Mouse (Mus musculus): ENCODE measurements around the gene Runx1. TPM values are rescaled to one million over a fixed set of nuclear protein-coding genes. Genes with fewer than 3 reads are reported as not detected.

Gene Runx1
- polyA plus RNA-seq, 1 experiment from 2014 or later: 0.94 TPM

DNA sequence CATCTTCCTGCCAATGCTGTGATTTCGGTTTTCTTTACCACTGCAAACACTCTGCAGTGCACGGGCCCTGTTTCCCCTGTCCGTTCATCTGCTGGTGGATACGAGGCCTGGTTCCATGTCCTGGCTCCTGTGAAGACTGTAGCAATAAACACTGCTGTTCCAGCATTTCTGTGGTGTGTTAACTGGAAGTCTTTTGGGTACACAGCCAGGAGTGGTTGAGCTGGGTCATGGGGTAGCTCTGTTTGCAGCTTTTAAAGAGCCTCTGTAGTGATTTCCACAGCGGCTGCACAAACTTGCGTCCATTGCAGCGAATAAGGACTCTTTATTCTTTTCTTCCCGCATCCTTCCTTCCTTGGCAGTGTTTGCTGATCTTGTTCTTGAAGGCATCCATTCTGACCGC is 248.6 kb downstream of the Runx1 start:
- no peak for ATAC-seq
- H3K9ac ChIP-seq (ENCODE audit: low read depth, low read length): no peak overlapping the region
- no peaks in the 10 kb centered on the region for H3K9me3 ChIP-seq (ENCODE audit: control insufficient read depth, low read length)
- H3K27me3 ChIP-seq (replicated peaks; ENCODE audit: control insufficient read depth, insufficient read depth, low read length): no peaks in the 10 kb centered on the region
- H3K36me3 ChIP-seq (ENCODE audit: control insufficient read depth, insufficient read depth, low read length): no peaks in the 10 kb centered on the region
- H3K4me3 ChIP-seq (ENCODE audit: low read length): no peak overlapping the region
- 87% methylated on average over 9 of the region's 9 CpGs for WGBS
- H3K4me2 ChIP-seq (ENCODE audit: low read length): no peak overlapping the region
- H3K4me1 ChIP-seq (ENCODE audit: control insufficient read depth, insufficient read depth, low read depth, low read length): no peaks in the 10 kb centered on the region
- no peak overlapping the region for H3K27ac ChIP-seq (ENCODE audit: low read depth, low read length)

DNA sequence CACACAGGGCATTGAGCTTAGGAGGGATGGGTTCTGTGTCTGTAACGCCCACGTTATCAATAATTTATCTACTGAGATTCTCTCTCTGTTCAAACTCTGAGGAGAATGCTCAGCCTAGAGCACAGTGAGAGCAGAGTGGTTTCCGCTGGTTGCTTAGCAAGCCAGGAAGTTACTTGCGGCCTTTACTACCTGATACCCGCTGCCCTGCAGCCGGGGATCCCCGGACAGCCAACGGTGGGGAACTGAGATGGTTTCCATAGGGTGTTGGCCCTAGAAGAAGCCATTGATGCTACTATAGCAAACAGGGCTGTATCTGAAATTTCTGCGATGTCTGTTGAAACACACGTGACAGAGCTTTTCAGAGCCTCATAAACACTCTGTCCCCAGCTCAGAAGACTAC is 250.2 kb downstream of the Runx1 start:
- Histone ChIP-seq H3K27me3 (replicated peaks; ENCODE audit: control insufficient read depth, insufficient read depth, low read length) (no peaks in the 10 kb centered on the region), H3K4me2 (ENCODE audit: low read length) (no peak overlapping the region), H3K4me3 (ENCODE audit: low read length) (no peak overlapping the region), H3K9me3 (ENCODE audit: control insufficient read depth, low read length) (no peaks in the 10 kb centered on the region; the same call in none of the 2 replicates), H3K4me1 (ENCODE audit: control insufficient read depth, insufficient read depth, low read depth, low read length) (no peaks in the 10 kb centered on the region), H3K9ac (ENCODE audit: low read depth, low read length) (no peak overlapping the region), H3K27ac (ENCODE audit: low read depth, low read length) (no peak overlapping the region), H3K36me3 (ENCODE audit: control insufficient read depth, insufficient read depth, low read length) (no peaks in the 10 kb centered on the region)
- no peak for ATAC-seq
- WGBS: 86% methylated on average over 10 of the region's 10 CpGs

DNA sequence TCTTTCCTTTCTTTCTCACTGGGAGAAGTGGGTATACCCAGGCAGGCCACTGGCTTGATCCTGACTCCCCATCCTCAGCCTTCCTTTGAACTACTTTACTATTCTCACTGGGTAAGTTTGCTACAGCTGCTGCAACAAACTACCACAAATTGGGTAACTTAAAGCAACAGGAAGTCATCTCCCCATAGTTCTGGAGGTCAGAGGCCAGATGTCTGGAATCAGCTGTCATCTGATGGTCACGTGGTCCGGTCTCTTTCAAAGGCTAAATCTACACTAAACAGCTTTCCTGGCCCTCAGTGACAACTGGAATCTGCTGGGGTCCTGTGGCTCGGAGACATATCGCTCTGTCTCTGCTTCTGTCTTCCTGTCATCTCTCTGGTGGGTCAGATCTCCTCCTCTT is 252.8 kb downstream of the Runx1 start:
- Histone ChIP-seq H3K9ac (ENCODE audit: low read depth, low read length) (no peak overlapping the region), H3K27ac (ENCODE audit: low read depth, low read length) (no peak overlapping the region), H3K4me3 (ENCODE audit: low read length) (no peak overlapping the region), H3K4me1 (ENCODE audit: control insufficient read depth, insufficient read depth, low read depth, low read length) (no peaks in the 10 kb centered on the region), H3K36me3 (ENCODE audit: control insufficient read depth, insufficient read depth, low read length) (no peaks in the 10 kb centered on the region), H3K9me3 (ENCODE audit: control insufficient read depth, low read length) (no peaks in the 10 kb centered on the region; the same call in none of the 2 replicates), H3K4me2 (ENCODE audit: low read length) (no peak overlapping the region), H3K27me3 (replicated peaks; ENCODE audit: control insufficient read depth, insufficient read depth, low read length) (no peaks in the 10 kb centered on the region)
- ATAC-seq: no peak
- 86% methylated on average over 4 of the region's 4 CpGs for WGBS

DNA sequence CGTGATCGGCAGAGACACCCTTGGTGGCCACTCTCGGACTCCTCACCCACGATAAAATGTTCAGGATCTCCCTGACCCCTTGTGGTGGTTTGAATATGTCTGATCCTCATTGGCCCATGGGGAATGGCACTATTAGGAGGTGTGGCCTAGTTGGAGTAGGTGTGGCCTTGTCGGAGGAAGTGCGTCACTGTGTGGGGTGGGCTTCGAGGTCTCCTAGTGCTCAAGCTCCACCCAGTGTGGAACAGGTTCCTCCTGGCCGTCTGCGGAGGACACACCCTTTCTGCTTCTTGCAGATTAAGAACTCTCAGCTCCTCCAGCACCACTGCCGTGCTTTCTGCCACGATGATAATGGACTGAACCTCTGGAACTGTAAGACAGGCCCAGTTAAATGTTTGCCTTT is 254.7 kb downstream of the Runx1 start:
- Histone ChIP-seq H3K27ac (ENCODE audit: low read depth, low read length) (no peak overlapping the region), H3K9ac (ENCODE audit: low read depth, low read length) (no peak overlapping the region), H3K4me1 (ENCODE audit: control insufficient read depth, insufficient read depth, low read depth, low read length) (no peaks in the 10 kb centered on the region), H3K27me3 (replicated peaks; ENCODE audit: control insufficient read depth, insufficient read depth, low read length) (no peaks in the 10 kb centered on the region), H3K4me3 (ENCODE audit: low read length) (no peak overlapping the region), H3K9me3 (ENCODE audit: control insufficient read depth, low read length) (no peaks in the 10 kb centered on the region; the same call in none of the 2 replicates), H3K4me2 (ENCODE audit: low read length) (no peak overlapping the region), H3K36me3 (ENCODE audit: control insufficient read depth, insufficient read depth, low read length) (no peaks in the 10 kb centered on the region)
- 92% methylated on average over 11 of the region's 11 CpGs for WGBS
- ATAC-seq: no peak

DNA sequence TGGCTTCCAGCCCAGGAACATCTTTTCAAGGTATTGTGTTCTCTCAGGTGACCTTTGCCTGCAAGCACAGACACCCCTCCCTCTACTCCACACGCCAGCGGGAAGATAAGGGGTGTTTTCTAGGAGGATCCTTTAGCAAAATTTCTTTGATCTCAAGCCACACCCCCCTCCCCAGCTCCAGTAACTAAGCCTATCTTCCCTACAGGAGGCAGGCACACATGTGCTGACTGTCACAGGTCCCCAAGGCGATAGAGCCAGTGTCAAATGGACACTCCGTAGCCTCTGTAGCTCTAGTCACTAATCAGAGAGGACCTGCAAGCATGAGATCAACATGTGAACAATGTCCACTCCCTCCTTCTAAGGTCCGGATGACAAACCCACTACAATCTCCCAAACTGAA is 259.8 kb downstream of the Runx1 start:
- Histone ChIP-seq H3K4me1 (ENCODE audit: control insufficient read depth, insufficient read depth, low read depth, low read length) (no peaks in the 10 kb centered on the region), H3K4me3 (ENCODE audit: low read length) (no peak overlapping the region), H3K36me3 (ENCODE audit: control insufficient read depth, insufficient read depth, low read length) (no peaks in the 10 kb centered on the region), H3K27me3 (replicated peaks; ENCODE audit: control insufficient read depth, insufficient read depth, low read length) (no peaks in the 10 kb centered on the region), H3K27ac (ENCODE audit: low read depth, low read length) (no peak overlapping the region), H3K9me3 (ENCODE audit: control insufficient read depth, low read length) (no peaks in the 10 kb centered on the region; the same call in 1 of the 2 replicates), H3K4me2 (ENCODE audit: low read length) (no peak overlapping the region), H3K9ac (ENCODE audit: low read depth, low read length) (no peak overlapping the region)
- 49% methylated on average over 5 of the region's 5 CpGs for WGBS
- no peak for ATAC-seq

DNA sequence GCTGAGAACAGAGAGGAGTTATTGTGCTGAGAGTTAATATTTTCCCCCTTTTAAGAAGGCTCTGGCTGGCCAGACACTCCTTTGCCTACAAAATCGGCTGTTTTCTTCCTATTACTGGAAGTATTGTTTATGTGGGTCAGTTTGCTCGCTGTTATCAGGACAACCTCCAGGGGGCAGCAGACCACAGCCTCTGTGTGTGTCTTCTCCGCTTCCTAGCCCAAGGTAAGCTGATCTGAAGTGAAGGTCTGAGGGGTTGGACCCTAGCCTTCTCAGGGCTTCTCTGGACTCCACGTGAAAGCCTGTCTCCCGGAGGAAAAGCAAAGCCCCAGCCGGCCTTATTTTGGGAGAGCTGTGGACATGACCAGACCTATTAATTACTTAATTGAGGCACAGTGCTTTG is 260.2 kb downstream of the Runx1 start:
- no peak overlapping the region for H3K4me2 ChIP-seq (ENCODE audit: low read length)
- H3K9me3 ChIP-seq (ENCODE audit: control insufficient read depth, low read length): no peaks in the 10 kb centered on the region
- H3K36me3 ChIP-seq (ENCODE audit: control insufficient read depth, insufficient read depth, low read length): no peaks in the 10 kb centered on the region
- ATAC-seq: no peak
- no peaks in the 10 kb centered on the region for H3K27me3 ChIP-seq (replicated peaks; ENCODE audit: control insufficient read depth, insufficient read depth, low read length)
- no peaks in the 10 kb centered on the region for H3K4me1 ChIP-seq (ENCODE audit: control insufficient read depth, insufficient read depth, low read depth, low read length)
- H3K9ac ChIP-seq (ENCODE audit: low read depth, low read length): no peak overlapping the region
- no peak overlapping the region for H3K4me3 ChIP-seq (ENCODE audit: low read length)
- H3K27ac ChIP-seq (ENCODE audit: low read depth, low read length): no peak overlapping the region
- WGBS: 2% methylated on average over 6 of the region's 6 CpGs

DNA sequence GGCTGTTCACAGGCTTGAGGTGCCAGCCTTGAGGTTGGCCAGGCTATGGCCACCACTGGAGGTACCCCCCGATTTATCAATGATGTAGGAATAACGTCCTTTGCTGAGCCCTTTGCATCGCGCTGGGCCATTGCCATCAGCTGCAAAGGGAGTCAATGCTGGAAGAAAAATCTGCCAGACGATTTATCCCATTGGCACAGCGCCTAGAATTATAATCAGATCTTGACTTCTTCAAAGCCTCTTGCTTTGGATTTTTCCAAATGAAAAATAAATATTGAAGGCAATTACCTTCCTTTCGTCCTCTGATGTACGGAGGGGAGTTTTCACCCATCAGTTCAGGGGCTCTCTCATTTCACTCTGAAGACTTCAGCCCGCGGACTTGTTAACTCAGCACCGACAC is 260.7 kb downstream of the Runx1 start:
- H3K9ac ChIP-seq (ENCODE audit: low read depth, low read length): no peak overlapping the region
- H3K27me3 ChIP-seq (replicated peaks; ENCODE audit: control insufficient read depth, insufficient read depth, low read length): no peaks in the 10 kb centered on the region
- H3K4me3 ChIP-seq (ENCODE audit: low read length): no peak overlapping the region
- no peak overlapping the region for H3K27ac ChIP-seq (ENCODE audit: low read depth, low read length)
- no peak overlapping the region for H3K4me2 ChIP-seq (ENCODE audit: low read length)
- no peaks in the 10 kb centered on the region for H3K4me1 ChIP-seq (ENCODE audit: control insufficient read depth, insufficient read depth, low read depth, low read length)
- no peaks in the 10 kb centered on the region for H3K9me3 ChIP-seq (ENCODE audit: control insufficient read depth, low read length)
- ATAC-seq: no peak
- H3K36me3 ChIP-seq (ENCODE audit: control insufficient read depth, insufficient read depth, low read length): no peaks in the 10 kb centered on the region
- 67% methylated on average over 11 of the region's 11 CpGs for WGBS

DNA sequence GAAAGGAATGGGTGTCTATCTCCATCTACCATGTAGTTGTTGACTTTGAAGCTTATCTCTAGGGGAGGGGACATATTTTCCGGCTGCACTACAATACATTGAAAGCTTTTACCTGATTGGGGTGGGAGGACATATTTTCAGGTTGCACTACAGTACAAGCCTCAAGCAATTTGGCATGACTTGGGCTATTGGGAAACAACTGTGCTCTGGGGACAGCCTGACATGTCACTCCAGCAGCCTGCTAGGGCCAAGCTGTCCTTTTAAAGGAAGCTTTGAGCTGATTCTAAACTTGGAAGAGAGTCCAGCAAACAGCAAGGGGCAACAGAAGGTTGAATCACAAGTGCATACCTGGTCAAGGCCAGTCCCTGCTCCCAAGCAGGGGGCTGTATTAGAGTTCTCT is 270.9 kb downstream of the Runx1 start:
- no peaks in the 10 kb centered on the region for H3K36me3 ChIP-seq (ENCODE audit: control insufficient read depth, insufficient read depth, low read length)
- 95% methylated on average over 1 of the region's 1 CpGs for WGBS
- H3K4me3 ChIP-seq (ENCODE audit: low read length): no peak overlapping the region
- H3K27me3 ChIP-seq (replicated peaks; ENCODE audit: control insufficient read depth, insufficient read depth, low read length): no peaks in the 10 kb centered on the region
- H3K4me1 ChIP-seq (ENCODE audit: control insufficient read depth, insufficient read depth, low read depth, low read length): no peaks in the 10 kb centered on the region
- H3K9ac ChIP-seq (ENCODE audit: low read depth, low read length): no peak overlapping the region
- H3K9me3 ChIP-seq (ENCODE audit: control insufficient read depth, low read length): no peaks in the 10 kb centered on the region
- H3K4me2 ChIP-seq (ENCODE audit: low read length): no peak overlapping the region
- ATAC-seq: no peak
- H3K27ac ChIP-seq (ENCODE audit: low read depth, low read length): no peak overlapping the region

DNA sequence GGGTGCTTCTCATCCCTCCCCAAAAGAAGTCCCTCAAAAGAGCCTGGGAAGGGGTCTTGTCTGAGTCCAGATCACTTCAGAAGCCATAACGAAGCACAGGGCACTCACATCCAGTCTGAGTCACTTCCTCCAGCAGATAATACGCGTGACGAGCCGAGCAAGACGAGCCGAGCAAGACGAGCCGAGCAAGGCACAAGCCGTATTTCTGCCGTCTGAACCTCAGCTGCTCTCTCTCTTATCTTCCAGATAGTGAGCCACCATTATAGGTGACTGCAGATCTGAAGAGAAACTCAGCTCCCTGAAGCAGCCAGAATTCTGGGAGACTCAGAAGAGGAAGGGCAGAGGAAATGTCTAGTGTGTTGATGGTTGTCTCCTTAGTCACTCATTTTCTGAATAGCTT is 273.1 kb downstream of the Runx1 start:
- Histone ChIP-seq H3K27me3 (replicated peaks; ENCODE audit: control insufficient read depth, insufficient read depth, low read length) (no peaks in the 10 kb centered on the region), H3K27ac (ENCODE audit: low read depth, low read length) (no peak overlapping the region), H3K9ac (ENCODE audit: low read depth, low read length) (no peak overlapping the region), H3K4me2 (ENCODE audit: low read length) (no peak overlapping the region), H3K4me1 (ENCODE audit: control insufficient read depth, insufficient read depth, low read depth, low read length) (no peaks in the 10 kb centered on the region), H3K9me3 (ENCODE audit: control insufficient read depth, low read length) (no peaks in the 10 kb centered on the region), H3K36me3 (ENCODE audit: control insufficient read depth, insufficient read depth, low read length) (no peaks in the 10 kb centered on the region), H3K4me3 (ENCODE audit: low read length) (no peak overlapping the region)
- no peak for ATAC-seq
- 74% methylated on average over 11 of the region's 11 CpGs for WGBS

DNA sequence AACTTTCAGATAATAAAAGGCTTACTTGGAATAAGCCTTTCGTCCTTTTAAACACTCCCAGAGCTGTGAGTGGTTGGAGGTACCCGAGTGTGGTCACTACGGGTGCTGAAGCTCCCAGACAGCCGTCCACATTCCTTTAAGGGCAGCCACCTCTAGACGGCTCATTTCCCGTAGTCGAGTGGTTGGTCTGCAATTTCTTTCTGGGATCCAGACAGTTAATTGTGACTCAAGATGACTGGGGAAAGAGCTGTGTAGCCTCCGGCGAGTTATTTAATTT is 273.9 kb downstream of the Runx1 start:
- Histone ChIP-seq H3K27me3 (replicated peaks; ENCODE audit: control insufficient read depth, insufficient read depth, low read length) (no peaks in the 10 kb centered on the region), H3K4me2 (ENCODE audit: low read length) (no peak overlapping the region), H3K4me3 (ENCODE audit: low read length) (no peak overlapping the region), H3K9me3 (ENCODE audit: control insufficient read depth, low read length) (no peaks in the 10 kb centered on the region), H3K4me1 (ENCODE audit: control insufficient read depth, insufficient read depth, low read depth, low read length) (no peaks in the 10 kb centered on the region), H3K27ac (ENCODE audit: low read depth, low read length) (no peak overlapping the region), H3K9ac (ENCODE audit: low read depth, low read length) (no peak overlapping the region), H3K36me3 (ENCODE audit: control insufficient read depth, insufficient read depth, low read length) (no peaks in the 10 kb centered on the region)
- ATAC-seq: no peak
- WGBS: 83% methylated on average over 9 of the region's 9 CpGs

Measured in hindbrain, embryonic 16.5 days (tissue).